Mouse (Mus musculus) hindbrain, embryonic 14.5 days (tissue): Measurements from ENCODE around the gene Nucb1. TPM values are rescaled to one million over a fixed set of nuclear protein-coding genes. Genes with fewer than 3 reads are reported as not detected.

Experiments
- microRNA-seq: library from miRNA; unstranded; fragments of <30 nt; microRNA quantifications from one replicate; pipeline ENCODE4, GENCODE M21; 2016
- polyA plus RNA-seq: library from polyadenylated mRNA; unstranded; fragments of >200 nt; fragmentation: Nextera tagmentation; extraction: Ambion mirVana; gene quantifications from 2 replicates; pipeline ENCODE4 v1.2.1, GENCODE M21; 2014

The Nucb1 gene
- polyA plus RNA-seq, 1 experiment from 2014 or later: 121 TPM

Small RNA genes within 50 kb of the gene (microRNA-seq; reads per million reads assigned to microRNA genes)
- gene Gm22133: not detected

Other genes starting within 250 kb of the Nucb1 start
- not detected in 2 replicates for gene Slc6a21, start 232.9 kb downstream of the Nucb1 start, polyA plus RNA-seq
- 7.8 and 9.3 TPM in 2 replicates for gene Trpm4, start 176.6 kb downstream of the Nucb1 start, polyA plus RNA-seq
- 0.20 and 0.41 TPM in 2 replicates for gene Hrc, start 175.1 kb downstream of the Nucb1 start, polyA plus RNA-seq
- 29.8 and 32.3 TPM in 2 replicates for gene Ppfia3, start 143.4 kb downstream of the Nucb1 start, polyA plus RNA-seq
- 34.8 and 37.9 TPM in 2 replicates for gene Lin7b, start 139.8 kb downstream of the Nucb1 start, polyA plus RNA-seq
- 61.4 and 72.3 TPM in 2 replicates for gene Snrnp70, start 114.7 kb downstream of the Nucb1 start, polyA plus RNA-seq
- not detected in 2 replicates for gene Kcna7, start 104.8 kb downstream of the Nucb1 start, polyA plus RNA-seq
- 0.13 TPM in 1 of 2 replicates, not detected in the other for gene Ntf5, start 96.7 kb downstream of the Nucb1 start, polyA plus RNA-seq
- gene Lhb, start 89.6 kb downstream of the Nucb1 start, polyA plus RNA-seq: 1.2 and 2.0 TPM in 2 replicates
- 17.8 and 21.6 TPM in 2 replicates for gene Gys1, start 75.6 kb downstream of the Nucb1 start, polyA plus RNA-seq
- 83.9 and 93.5 TPM in 2 replicates for gene Ruvbl2, start 72.3 kb downstream of the Nucb1 start, polyA plus RNA-seq
- 4,936 and 5,483 TPM in 2 replicates for gene Ftl1, start 50.5 kb downstream of the Nucb1 start, polyA plus RNA-seq
- 182 and 190 TPM in 2 replicates for gene Bax, start 43.5 kb downstream of the Nucb1 start, polyA plus RNA-seq
- gene Tulp2, start 28.5 kb downstream of the Nucb1 start, polyA plus RNA-seq: 0.13 and 0.35 TPM in 2 replicates
- gene Gm45808, start 23.6 kb downstream of the Nucb1 start, polyA plus RNA-seq: not detected in 2 replicates
- 2.8 and 3.6 TPM in 2 replicates for gene Dhdh, start 21.6 kb downstream of the Nucb1 start, polyA plus RNA-seq
- gene Ppp1r15a, start 15.9 kb upstream of the Nucb1 start, polyA plus RNA-seq: 12.9 and 13.0 TPM in 2 replicates
- gene Plekha4, start 15.9 kb upstream of the Nucb1 start, polyA plus RNA-seq: 1.4 and 2.3 TPM in 2 replicates
- 0.25 TPM in 1 of 2 replicates, not detected in the other for gene Hsd17b14, start 44.5 kb upstream of the Nucb1 start, polyA plus RNA-seq
- gene Bcat2, start 59.7 kb upstream of the Nucb1 start, polyA plus RNA-seq: 17.4 and 19.0 TPM in 2 replicates
- not detected in 2 replicates for gene Fgf21, start 105.1 kb upstream of the Nucb1 start, polyA plus RNA-seq
- not detected in 2 replicates for gene Fut1, start 106.9 kb upstream of the Nucb1 start, polyA plus RNA-seq
- not detected in 2 replicates for gene Izumo1, start 111.4 kb upstream of the Nucb1 start, polyA plus RNA-seq
- 17.2 and 18.3 TPM in 2 replicates for gene Rasip1, start 117.1 kb upstream of the Nucb1 start, polyA plus RNA-seq
- gene Mamstr, start 129.6 kb upstream of the Nucb1 start, polyA plus RNA-seq: 3.0 and 3.1 TPM in 2 replicates
- gene Fut2, start 156.0 kb upstream of the Nucb1 start, polyA plus RNA-seq: 0.07 and 0.11 TPM in 2 replicates
- gene Ntn5, start 173.6 kb upstream of the Nucb1 start, polyA plus RNA-seq: 1.0 and 1.3 TPM in 2 replicates
- gene Sec1, start 184.0 kb upstream of the Nucb1 start, polyA plus RNA-seq: 0.22 and 0.40 TPM in 2 replicates
- 28.2 and 29.0 TPM in 2 replicates for gene Car11, start 189.4 kb upstream of the Nucb1 start, polyA plus RNA-seq
- 3.5 and 3.9 TPM in 2 replicates for gene Dbp, start 194.7 kb upstream of the Nucb1 start, polyA plus RNA-seq
- gene Rpl18, start 205.1 kb upstream of the Nucb1 start, polyA plus RNA-seq: 578 and 674 TPM in 2 replicates
- gene Sphk2, start 207.6 kb upstream of the Nucb1 start, polyA plus RNA-seq: 16.7 and 20.0 TPM in 2 replicates
- 0.17 TPM in 1 of 2 replicates, not detected in the other for gene Fam83e, start 210.8 kb upstream of the Nucb1 start, polyA plus RNA-seq
- gene Spaca4, start 215.4 kb upstream of the Nucb1 start, polyA plus RNA-seq: not detected in 2 replicates